Mouse (Mus musculus) right cerebral cortex, adult 18-20 months (tissue): Measurements from ENCODE around the gene Olfr97.

Source experiments
- DNase-seq: peaks from one replicate; pipeline ENCODE4 v3.0.0; 2022; ENCODE audit warnings: mixed read lengths

The Olfr97 gene

DNA sequence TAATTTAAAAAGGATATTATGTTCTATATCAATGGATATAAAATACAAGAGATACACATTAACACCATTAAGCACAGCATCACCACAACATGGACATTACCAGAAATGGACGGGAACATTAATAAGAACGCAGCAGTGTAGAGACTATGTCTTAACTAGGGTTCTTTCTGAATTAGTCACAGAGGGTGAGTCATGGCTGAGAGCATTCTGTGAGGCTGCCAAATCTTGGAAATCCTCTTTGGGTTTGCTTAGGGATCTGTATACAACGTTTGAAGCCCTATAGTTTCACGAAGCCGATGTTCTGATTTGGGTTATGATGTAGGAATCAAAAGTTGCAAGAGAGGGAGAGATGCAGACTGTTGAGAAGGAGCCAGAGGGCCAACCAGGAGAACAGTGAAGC is 42.3 kb downstream of the Olfr97 start:
- peak; percentile 37 for DNase-seq

DNA sequence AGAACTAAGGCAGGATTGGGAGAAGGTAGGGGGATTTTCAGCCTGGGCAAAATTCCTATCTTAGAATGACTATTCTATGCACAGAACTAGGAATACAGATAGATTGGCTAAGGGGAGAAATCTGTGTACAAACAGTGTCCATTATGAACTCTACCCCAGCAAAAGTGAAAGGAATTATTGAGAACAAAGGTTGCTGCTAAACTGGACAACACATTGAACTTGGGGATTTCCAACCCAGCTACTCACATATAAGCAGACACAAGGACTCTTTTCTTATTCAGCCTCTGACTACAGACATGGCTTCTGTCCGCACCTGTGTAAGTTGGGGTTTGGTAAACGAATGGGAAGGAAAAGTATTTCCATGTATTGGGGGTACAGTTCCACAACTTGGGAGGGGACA is 43.5 kb downstream of the Olfr97 start, which contains the start of gene Ubd:
Ubd (plus strand) TSS at position 237 of the 400 bp plus-strand sequence.
- DNase-seq, result no peak

DNA sequence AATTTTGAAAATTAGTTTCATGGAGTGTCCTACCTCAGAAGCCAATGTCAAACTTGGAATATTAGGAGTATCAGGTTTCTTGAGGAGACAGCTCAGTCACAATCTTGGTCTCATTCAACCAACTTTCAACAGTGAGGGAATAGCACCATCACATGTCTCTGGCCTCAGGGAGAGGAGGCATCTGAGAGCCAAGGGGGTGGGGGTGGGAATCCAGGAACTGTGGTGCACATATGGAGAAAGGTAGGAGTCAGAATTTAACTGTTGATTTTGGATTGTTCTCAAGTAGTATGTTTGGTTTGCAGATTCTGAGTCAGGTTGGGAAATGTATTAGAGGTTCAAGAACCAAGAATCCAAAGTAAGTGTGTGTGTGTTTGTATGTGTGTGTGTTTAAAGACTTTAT is 44.1 kb downstream of the Olfr97 start:
- DNase-seq, result no peak

DNA sequence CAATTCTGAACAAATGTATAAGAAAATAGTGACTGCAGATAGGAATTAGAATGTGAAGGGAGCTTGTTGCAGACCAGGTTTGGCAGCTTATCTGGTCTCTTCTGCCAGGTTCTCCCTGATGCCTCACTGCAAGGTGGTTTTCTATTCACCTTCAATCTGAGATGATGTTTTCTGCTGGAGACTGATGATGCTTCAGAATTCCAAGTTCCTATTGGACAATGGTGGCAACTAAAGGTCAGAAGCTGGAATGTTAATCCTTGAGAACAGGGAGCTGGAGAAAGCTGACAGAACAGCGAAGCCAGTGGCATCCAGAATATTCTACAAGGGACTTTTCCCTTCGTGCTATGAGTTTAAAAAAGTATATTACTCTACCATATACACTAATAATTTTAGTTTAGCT is 46.4 kb downstream of the Olfr97 start:
- DNase-seq, result peak; percentile 19

DNA sequence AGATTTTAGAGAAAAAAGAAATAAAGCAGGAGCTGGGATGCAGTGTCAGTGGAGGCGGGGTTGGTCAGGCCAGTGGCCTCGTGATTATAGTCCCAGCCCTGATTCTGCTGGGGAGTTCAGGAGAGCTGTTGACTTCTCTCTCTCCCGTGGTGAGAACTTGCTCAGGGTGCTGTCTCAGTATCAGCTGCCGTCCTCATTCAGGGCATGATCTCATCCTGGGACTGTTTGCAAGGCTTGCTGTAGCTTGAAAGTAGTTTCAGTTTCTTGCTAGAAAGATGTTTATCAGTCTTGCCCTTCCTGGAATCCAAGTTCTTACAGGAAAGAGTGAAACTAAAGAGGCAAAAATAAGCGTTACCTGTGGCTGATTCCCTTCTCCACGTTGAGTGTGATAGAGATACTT is 51.7 kb downstream of the Olfr97 start:
- no peak for DNase-seq
